Mouse (Mus musculus): ENCODE measurements around the gene Cd151. TPM values are rescaled to one million over a fixed set of nuclear protein-coding genes. Genes with fewer than 3 reads are reported as not detected.
A peak's percentile ranks its signal among the peaks of the same experiment; 100 is the strongest.

Gene Cd151
- polyA plus RNA-seq, 1 experiment from 2014 or later, result 43.8 TPM

- peaks cover 42% of the 10 kb centered on the region for H3K36me3 ChIP-seq (ENCODE audit: control insufficient read depth, insufficient read depth, low read length)
- WGBS, result 3% methylated on average over 19 of the region's 19 CpGs
- DNase-seq, result peak; percentile 91
Measured at GRCm38 (mm10) chr7:141429310-141429709, 37.9 kb upstream of the Cd151 start, which contains the start of gene Cend1. Cend1 (minus strand) TSS chr7:141429491.

GRCm38 (mm10) chr7:141429840-141430584, 37.2 kb upstream of the Cd151 start:
- Histone ChIP-seq H3K9ac (replicated peaks; ENCODE audit: low read length) (no peak overlapping the region), H3K4me1 (ENCODE audit: control insufficient read depth, insufficient read depth, low read length) (peaks cover 21% of the 10 kb centered on the region), H3K27me3 (ENCODE audit: control insufficient read depth, insufficient read depth, low read length) (no peaks in the 10 kb centered on the region), H3K36me3 (ENCODE audit: control insufficient read depth, insufficient read depth, low read length) (peaks cover 42% of the 10 kb centered on the region), H3K4me2 (ENCODE audit: low read length) (peak overlapping the region; percentile 90), H3K9me3 (ENCODE audit: control insufficient read depth, low read length) (no peaks in the 10 kb centered on the region), H3K4me3 (replicated peaks; ENCODE audit: low read depth, low read length) (peak overlapping the region; percentile 52; the same call in 1 of the 2 replicates), H3K27ac (replicated peaks; ENCODE audit: low read depth, low read length) (peak overlapping the region; percentile 79; the same call in 1 of the 2 replicates)
- WGBS, result 61% methylated on average over 9 of the region's 9 CpGs
- ATAC-seq (ENCODE audit: low FRiP score, low TSS enrichment), result no peak
- no peak for DNase-seq

More at GRCm38 (mm10) chr7:141429310-141429709, 37.9 kb upstream of the Cd151 start, which contains the start of gene Cend1:
- Histone ChIP-seq H3K4me3 (replicated peaks; ENCODE audit: low read depth, low read length) (peak within 1 kb of the TSS; percentile 52), H3K27me3 (ENCODE audit: control insufficient read depth, insufficient read depth, low read length) (no peaks in the 10 kb centered on the region), H3K9me3 (ENCODE audit: control insufficient read depth, low read length) (no peaks in the 10 kb centered on the region), H3K4me1 (ENCODE audit: control insufficient read depth, insufficient read depth, low read length) (peaks cover 21% of the 10 kb centered on the region), H3K27ac (replicated peaks; ENCODE audit: low read depth, low read length) (peak within 1 kb of the TSS; percentile 79), H3K4me2 (ENCODE audit: low read length) (peak within 1 kb of the TSS; percentile 90), H3K9ac (replicated peaks; ENCODE audit: low read length) (peak within 1 kb of the TSS; percentile 81)
- ATAC-seq (ENCODE audit: low FRiP score, low TSS enrichment), result peak; percentile 80

GRCm38 (mm10) chr7:141430585-141431240, 36.5 kb upstream of the Cd151 start:
- Histone ChIP-seq H3K36me3 (ENCODE audit: control insufficient read depth, insufficient read depth, low read length) (peaks cover 42% of the 10 kb centered on the region), H3K9ac (replicated peaks; ENCODE audit: low read length) (no peak overlapping the region), H3K27me3 (ENCODE audit: control insufficient read depth, insufficient read depth, low read length) (no peaks in the 10 kb centered on the region), H3K9me3 (ENCODE audit: control insufficient read depth, low read length) (no peaks in the 10 kb centered on the region), H3K4me2 (ENCODE audit: low read length) (no peak overlapping the region), H3K4me3 (replicated peaks; ENCODE audit: low read depth, low read length) (no peak overlapping the region), H3K4me1 (ENCODE audit: control insufficient read depth, insufficient read depth, low read length) (peaks cover 26% of the 10 kb centered on the region), H3K27ac (replicated peaks; ENCODE audit: low read depth, low read length) (no peak overlapping the region)
- WGBS, result 95% methylated on average over 9 of the region's 9 CpGs
- ATAC-seq (ENCODE audit: low FRiP score, low TSS enrichment) (no peak), DNase-seq (no peak)

GRCm38 (mm10) chr7:141431434-141432185, 35.6 kb upstream of the Cd151 start:
- no peak overlapping the region for H3K9ac ChIP-seq (replicated peaks; ENCODE audit: low read length)
- no peak overlapping the region for H3K4me3 ChIP-seq (replicated peaks; ENCODE audit: low read depth, low read length)
- H3K36me3 ChIP-seq (ENCODE audit: control insufficient read depth, insufficient read depth, low read length), result peaks cover 41% of the 10 kb centered on the region
- no peak for DNase-seq
- ATAC-seq (ENCODE audit: low FRiP score, low TSS enrichment), result no peak
- no peaks in the 10 kb centered on the region for H3K9me3 ChIP-seq (ENCODE audit: control insufficient read depth, low read length)
- 93% methylated on average over 19 of the region's 19 CpGs for WGBS
- no peak overlapping the region for H3K4me2 ChIP-seq (ENCODE audit: low read length)
- no peaks in the 10 kb centered on the region for H3K27me3 ChIP-seq (ENCODE audit: control insufficient read depth, insufficient read depth, low read length)
- peaks cover 33% of the 10 kb centered on the region for H3K4me1 ChIP-seq (ENCODE audit: control insufficient read depth, insufficient read depth, low read length)
- H3K27ac ChIP-seq (replicated peaks; ENCODE audit: low read depth, low read length), result no peak overlapping the region

GRCm38 (mm10) chr7:141432186-141432611, 35.0 kb upstream of the Cd151 start:
- DNase-seq (no peak), ATAC-seq (ENCODE audit: low FRiP score, low TSS enrichment) (no peak)
- Histone ChIP-seq H3K27me3 (ENCODE audit: control insufficient read depth, insufficient read depth, low read length) (no peaks in the 10 kb centered on the region), H3K36me3 (ENCODE audit: control insufficient read depth, insufficient read depth, low read length) (peaks cover 35% of the 10 kb centered on the region), H3K9ac (replicated peaks; ENCODE audit: low read length) (no peak overlapping the region; the same call in 1 of the 2 replicates), H3K4me3 (replicated peaks; ENCODE audit: low read depth, low read length) (no peak overlapping the region), H3K4me1 (ENCODE audit: control insufficient read depth, insufficient read depth, low read length) (peaks cover 38% of the 10 kb centered on the region), H3K4me2 (ENCODE audit: low read length) (no peak overlapping the region), H3K9me3 (ENCODE audit: control insufficient read depth, low read length) (no peaks in the 10 kb centered on the region), H3K27ac (replicated peaks; ENCODE audit: low read depth, low read length) (no peak overlapping the region)
- WGBS, result 91% methylated on average over 8 of the region's 8 CpGs

GRCm38 (mm10) chr7:141432741-141433516, 34.3 kb upstream of the Cd151 start:
- ATAC-seq (ENCODE audit: low FRiP score, low TSS enrichment), result no peak
- no peak for DNase-seq
- 87% methylated on average over 6 of the region's 6 CpGs for WGBS
- no peaks in the 10 kb centered on the region for H3K9me3 ChIP-seq (ENCODE audit: control insufficient read depth, low read length)
- peaks cover 31% of the 10 kb centered on the region for H3K36me3 ChIP-seq (ENCODE audit: control insufficient read depth, insufficient read depth, low read length)
- H3K9ac ChIP-seq (replicated peaks; ENCODE audit: low read length), result peak overlapping the region; percentile 53
- no peak overlapping the region for H3K4me3 ChIP-seq (replicated peaks; ENCODE audit: low read depth, low read length)
- no peaks in the 10 kb centered on the region for H3K27me3 ChIP-seq (ENCODE audit: control insufficient read depth, insufficient read depth, low read length)
- no peak overlapping the region for H3K27ac ChIP-seq (replicated peaks; ENCODE audit: low read depth, low read length)
- H3K4me1 ChIP-seq (ENCODE audit: control insufficient read depth, insufficient read depth, low read length), result peaks cover 38% of the 10 kb centered on the region
- H3K4me2 ChIP-seq (ENCODE audit: low read length), result peak overlapping the region; percentile 91

GRCm38 (mm10) chr7:141433517-141434400, 33.4 kb upstream of the Cd151 start:
- Histone ChIP-seq H3K4me2 (ENCODE audit: low read length) (peak overlapping the region; percentile 91), H3K4me3 (replicated peaks; ENCODE audit: low read depth, low read length) (peak overlapping the region; percentile 41), H3K27me3 (ENCODE audit: control insufficient read depth, insufficient read depth, low read length) (no peaks in the 10 kb centered on the region), H3K27ac (replicated peaks; ENCODE audit: low read depth, low read length) (peak overlapping the region; percentile 75), H3K36me3 (ENCODE audit: control insufficient read depth, insufficient read depth, low read length) (peaks cover 31% of the 10 kb centered on the region), H3K4me1 (ENCODE audit: control insufficient read depth, insufficient read depth, low read length) (peaks cover 31% of the 10 kb centered on the region), H3K9me3 (ENCODE audit: control insufficient read depth, low read length) (no peaks in the 10 kb centered on the region), H3K9ac (replicated peaks; ENCODE audit: low read length) (peak overlapping the region; percentile 53)
- ATAC-seq (ENCODE audit: low FRiP score, low TSS enrichment) (no peak), DNase-seq (peak; percentile 9)
- WGBS, result 67% methylated on average over 15 of the region's 15 CpGs
